ENCODE assay signal across 23 mouse cellular contexts in the genomic region with DNA sequence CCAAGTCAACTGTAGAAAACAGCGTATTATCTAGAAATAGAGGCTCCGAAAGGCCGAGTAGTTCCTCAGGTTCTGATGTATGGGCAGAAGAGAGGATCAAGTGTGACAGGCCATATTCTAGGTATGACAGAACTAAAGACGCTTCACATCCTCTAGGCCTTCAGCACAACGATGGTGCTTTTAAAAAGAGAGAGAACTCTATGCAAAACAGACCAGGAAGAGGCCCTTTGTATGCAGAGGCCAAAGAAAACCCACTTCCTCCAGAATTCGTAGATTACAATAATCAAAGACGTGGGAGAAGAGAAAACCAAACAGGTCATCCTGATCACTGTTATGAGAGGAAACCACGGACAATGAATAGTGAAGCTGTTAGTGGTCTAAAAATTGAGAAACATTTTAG.
"Had no signal": no experiment of that assay in that cellular context is flagged by ENCODE, and none has a peak within 500 bp of the region (broad histone marks: within the 10 kb centered on the region; RNA-seq: fewer than 3 reads in every experiment).

No protein-coding gene starts in this region.

- H3K9ac ChIP-seq: kidney, embryonic 15.5 days; limb, embryonic 12.5 days; limb, embryonic 15.5 days; liver, embryonic 14.5 days; liver, postnatal 0 days; neural tube, embryonic 12.5 days; neural tube, embryonic 15.5 days had no signal

- H3K27ac ChIP-seq: kidney, embryonic 15.5 days; limb, embryonic 12.5 days; limb, embryonic 15.5 days; liver, embryonic 14.5 days; neural tube, embryonic 12.5 days; neural tube, embryonic 15.5 days; stomach, postnatal 0 days had no signal

- ATAC-seq: liver, postnatal 0 days had no signal

- H3K4me3 ChIP-seq: kidney, embryonic 15.5 days; limb, embryonic 12.5 days; limb, embryonic 15.5 days; neural tube, embryonic 12.5 days; neural tube, embryonic 15.5 days had no signal

- DNase-seq: kidney, adult 8-10 months; kidney, postnatal 10 days; kidney, postnatal 36 days; left cerebral cortex, postnatal 4 days; liver, postnatal 0 days; lung, postnatal 14 days; lung, postnatal 4 days; midbrain, embryonic 14.5 days; right cerebral cortex, adult 18-20 months; right cerebral cortex, postnatal 14 days; right cerebral cortex, postnatal 4 days; thymus, adult 2 months; thymus, postnatal 14 days; thymus, postnatal 4 days had no signal

- H3K27me3 ChIP-seq: kidney, embryonic 15.5 days; limb, embryonic 12.5 days; limb, embryonic 15.5 days; neural tube, embryonic 12.5 days; neural tube, embryonic 15.5 days had no signal

- H3K9me3 ChIP-seq: kidney, embryonic 15.5 days; limb, embryonic 12.5 days; limb, embryonic 15.5 days; neural tube, embryonic 12.5 days; neural tube, embryonic 15.5 days had no signal

- H3K4me2 ChIP-seq: kidney, embryonic 15.5 days; limb, embryonic 12.5 days; limb, embryonic 15.5 days; liver, embryonic 11.5 days; midbrain, embryonic 11.5 days; neural tube, embryonic 12.5 days; neural tube, embryonic 15.5 days had no signal

- H3K4me1 ChIP-seq: kidney, embryonic 15.5 days; limb, embryonic 15.5 days; neural tube, embryonic 12.5 days; neural tube, embryonic 15.5 days had no signal
